Mouse (Mus musculus) heart, adult 11 months (tissue): Measurements from ENCODE around the gene Spint1.

Experiments used
- DNase-seq: peaks from one replicate; pipeline ENCODE4 v3.0.0; 2022

The Spint1 gene

GRCm38 (mm10) chr2:119237210-119237870 is at the start of gene Spint1:
Gene Spint1, plus strand, starts transcription at chr2:119237362.
- DNase-seq = no peak

- DNase-seq = peak; percentile 96
Observed at GRCm38 (mm10) chr2:119189029-119189710, 48.0 kb upstream of the Spint1 start.

GRCm38 (mm10) chr2:119190969-119191368 is 46.2 kb upstream of the Spint1 start:
- no peak for DNase-seq

GRCm38 (mm10) chr2:119194140-119194539 is 43.0 kb upstream of the Spint1 start:
- no peak for DNase-seq

GRCm38 (mm10) chr2:119196316-119197108 is 40.6 kb upstream of the Spint1 start:
- DNase-seq = no peak

GRCm38 (mm10) chr2:119197493-119197892 is 39.7 kb upstream of the Spint1 start:
- DNase-seq = no peak

- peak; percentile 81 for DNase-seq
Observed at GRCm38 (mm10) chr2:119198049-119198448, 39.1 kb upstream of the Spint1 start.

GRCm38 (mm10) chr2:119198934-119199333 is 38.2 kb upstream of the Spint1 start:
- no peak for DNase-seq

GRCm38 (mm10) chr2:119202914-119203453 is 34.2 kb upstream of the Spint1 start:
- peak; percentile 94 for DNase-seq

- DNase-seq = peak; percentile 94
Observed at GRCm38 (mm10) chr2:119203871-119204460, 33.2 kb upstream of the Spint1 start.

- DNase-seq = no peak
Observed at GRCm38 (mm10) chr2:119207961-119208343, 29.2 kb upstream of the Spint1 start.

GRCm38 (mm10) chr2:119208344-119209175 is 28.6 kb upstream of the Spint1 start, which contains the start of the genes Zfyve19 and Dnajc17:
Gene Zfyve19, plus strand, starts transcription at chr2:119208617.
Gene Dnajc17, minus strand, starts transcription at chr2:119208795.
- DNase-seq = peak; percentile 100

- DNase-seq = no peak
Observed at GRCm38 (mm10) chr2:119209176-119209507, 28.0 kb upstream of the Spint1 start.

GRCm38 (mm10) chr2:119229775-119230704 is 7.1 kb upstream of the Spint1 start, which contains the start of gene Ppp1r14d:
Gene Ppp1r14d, minus strand, starts transcription at chr2:119229906.
- DNase-seq = no peak

GRCm38 (mm10) chr2:119236682-119237209 is 416 bp upstream of the Spint1 start:
- DNase-seq = no peak

GRCm38 (mm10) chr2:119237871-119238220 is 684 bp downstream of the Spint1 start:
- DNase-seq = no peak

GRCm38 (mm10) chr2:119238671-119239070 is 1.5 kb downstream of the Spint1 start:
- no peak for DNase-seq

GRCm38 (mm10) chr2:119240075-119240818 is 3.1 kb downstream of the Spint1 start:
- DNase-seq = no peak

- DNase-seq = no peak
Observed at GRCm38 (mm10) chr2:119240819-119241186, 3.6 kb downstream of the Spint1 start.

GRCm38 (mm10) chr2:119242548-119242947 is 5.4 kb downstream of the Spint1 start:
- no peak for DNase-seq
